Mouse (Mus musculus) layer of hippocampus, adult 2 months (tissue): ENCODE measurements around the gene Adamtsl5. TPM values are rescaled to one million over a fixed set of nuclear protein-coding genes. Genes with fewer than 3 reads are reported as not detected.

Experiments used
- DNase-seq, 2 experiments: peaks; one replicate each; pipeline ENCODE4 v3.0.0; 2022; ENCODE audit warnings: low spot score in 2 of 2
- H3K27ac ChIP-seq: fragments of 200-600 bp; 2 replicates; pipeline ENCODE4 v1.8.1; 2022
- H3K4me3 ChIP-seq: fragments of 200-600 bp; 2 replicates; pipeline ENCODE4 v1.8.1; 2022; ENCODE audit warnings: mild to moderate bottlenecking
- CTCF ChIP-seq: fragments of 200-600 bp; conservative IDR thresholded peaks from 2 replicates; pipeline ENCODE4 v1.8.1; 2022; ENCODE audit warnings: antibody characterized with exemption, mild to moderate bottlenecking, moderate library complexity
- total RNA-seq, 2 experiments: library from RNA; stranded (reverse); gene quantifications; 2 replicates each; pipeline ENCODE4 v1.2.3; 2021

The Adamtsl5 gene
- total RNA-seq, 2 experiments from 2014 or later, result 4.7 to 7.2 TPM

DNA sequence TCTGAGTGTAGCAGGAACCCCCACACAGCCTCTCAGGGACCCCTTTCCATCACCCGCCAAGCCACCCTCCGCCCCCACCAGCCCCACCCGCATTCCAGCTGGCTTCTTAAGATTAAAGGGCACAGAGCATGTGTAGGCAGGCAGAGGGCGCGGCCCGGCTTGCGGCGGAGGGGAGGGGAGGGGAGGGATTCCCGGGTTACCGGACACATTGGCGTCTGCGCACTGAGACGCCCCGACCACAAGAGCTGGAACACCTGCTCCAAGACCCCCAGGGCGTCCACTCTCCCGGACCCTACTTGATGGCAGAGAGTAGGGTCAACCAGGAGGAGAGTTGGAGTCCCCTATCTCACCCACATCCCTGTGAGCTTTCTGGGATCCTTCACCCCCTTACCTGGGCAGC is 3.1 kb downstream of the Adamtsl5 start:
- Histone ChIP-seq H3K27ac (peak overlapping the region; percentile 82), H3K4me3 (no peak overlapping the region)
- TF ChIP-seq CTCF, result no peak
- DNase-seq, result no peak

DNA sequence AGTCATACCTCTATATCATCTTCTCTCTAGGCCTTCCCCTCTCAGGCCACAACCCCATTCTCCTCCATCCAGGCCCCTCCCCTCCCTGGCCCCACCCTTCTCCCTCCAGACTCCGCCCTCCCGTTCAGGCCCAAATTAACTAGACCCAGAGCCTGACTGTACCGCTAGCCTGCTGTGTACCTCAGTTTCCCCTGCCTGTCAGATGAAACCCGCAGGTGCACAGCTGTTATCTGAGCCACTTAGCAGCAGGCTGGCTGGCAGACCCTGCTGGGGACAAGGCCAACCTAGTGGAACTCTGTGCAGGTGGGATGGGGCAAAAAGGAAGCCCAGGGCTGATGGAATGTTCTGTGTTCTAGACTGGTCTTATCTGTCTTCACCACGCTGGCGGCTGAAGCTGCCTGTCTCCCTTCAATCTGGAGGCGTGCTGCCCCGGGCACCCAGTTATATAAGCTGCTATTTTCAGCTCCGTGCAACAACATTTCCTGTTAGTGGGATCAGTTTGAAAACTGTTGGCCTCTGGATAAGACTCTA is 4.0 kb downstream of the Adamtsl5 start:
- Histone ChIP-seq H3K4me3 (peak overlapping the region; percentile 44), H3K27ac (peak overlapping the region; percentile 82)
- TF ChIP-seq CTCF, result no peak
- DNase-seq, result peak in 1 of 2 experiments; percentile 42

DNA sequence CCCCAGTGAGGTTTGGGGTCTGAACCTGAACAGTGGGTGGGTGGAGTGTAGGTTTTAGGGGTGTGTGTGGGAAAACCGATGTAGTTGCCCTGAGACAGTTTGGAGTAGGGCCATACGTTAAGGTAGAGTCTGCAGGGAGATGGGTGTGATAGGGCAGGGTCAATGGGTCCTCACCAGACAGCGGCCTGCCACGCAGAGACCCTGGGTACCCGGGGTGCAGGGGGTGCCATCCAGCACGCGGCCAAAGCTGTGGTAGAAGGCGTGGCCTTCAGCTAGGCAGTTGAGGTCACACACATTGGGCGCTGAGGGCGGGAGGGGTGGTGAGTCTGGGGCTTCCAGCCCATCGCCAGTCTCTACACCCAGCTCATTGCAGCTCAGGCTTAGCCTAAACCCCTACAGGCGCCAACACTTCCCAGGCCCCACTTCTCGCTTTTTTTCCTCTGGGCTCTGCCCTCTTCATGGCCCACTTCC is 4.8 kb downstream of the Adamtsl5 start:
- DNase-seq, result no peak
- Histone ChIP-seq H3K27ac (peak overlapping the region; percentile 82), H3K4me3 (peak overlapping the region; percentile 44)
- TF ChIP-seq CTCF, result no peak

DNA sequence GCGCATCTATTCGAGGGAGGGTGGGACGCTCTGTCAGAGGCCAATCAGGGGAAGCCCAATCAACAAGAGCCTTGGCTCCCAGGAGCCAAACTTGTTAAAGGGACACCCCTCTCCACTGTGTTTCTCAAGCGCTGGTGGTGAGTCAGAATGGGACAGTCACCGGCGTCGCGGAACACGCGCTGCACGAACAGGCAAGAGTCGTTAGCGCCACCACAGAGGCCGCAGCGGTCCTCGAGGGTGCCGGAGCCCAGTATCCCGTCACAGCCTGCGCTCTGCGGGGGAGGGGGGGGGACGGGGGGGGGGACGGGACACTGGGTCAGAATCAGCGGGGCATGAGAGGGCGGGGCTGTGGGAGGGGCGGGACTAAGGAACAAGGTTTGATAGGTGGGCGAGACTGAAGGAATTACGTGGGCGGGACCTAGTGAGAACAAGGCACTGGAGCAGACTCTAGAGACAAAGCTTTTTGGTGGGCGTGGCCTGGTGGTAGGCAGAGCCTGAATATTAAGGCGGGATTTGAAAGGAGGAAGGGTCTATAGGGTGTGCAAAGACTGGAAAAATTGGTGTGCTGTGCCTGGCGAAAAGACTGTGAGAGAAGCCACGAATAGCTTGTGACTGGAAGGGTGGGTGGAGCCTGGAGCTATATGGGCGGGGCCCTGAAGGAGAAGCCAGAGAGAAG is 5.3 kb downstream of the Adamtsl5 start:
- Histone ChIP-seq H3K4me3 (peak overlapping the region; percentile 44), H3K27ac (peak overlapping the region; percentile 82)
- DNase-seq, result peak in 1 of 2 experiments; percentile 48
- no peak for TF ChIP-seq CTCF

DNA sequence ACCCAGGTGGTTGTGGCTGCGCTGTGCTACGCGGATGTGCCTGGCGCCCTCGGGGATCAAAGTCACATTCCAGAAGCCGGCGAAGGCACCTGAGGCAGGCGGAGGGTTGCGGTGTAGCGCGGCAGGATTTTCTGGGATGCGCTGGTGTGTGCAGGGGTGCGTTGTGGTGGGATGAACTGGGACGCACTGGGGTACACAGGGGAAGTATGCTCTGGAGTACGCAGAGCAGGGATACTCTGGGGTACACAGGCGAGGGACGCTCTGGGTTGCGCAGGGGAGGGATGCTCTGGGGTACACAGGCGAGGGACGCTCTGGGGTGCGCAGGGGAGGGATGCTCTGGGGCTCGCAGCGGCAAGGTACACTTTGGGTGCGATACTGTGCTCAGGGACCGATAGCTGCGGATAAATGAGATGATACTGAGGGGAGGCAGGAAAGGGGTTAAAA is 5.9 kb downstream of the Adamtsl5 start:
- DNase-seq, result no peak
- TF ChIP-seq CTCF, result no peak
- Histone ChIP-seq H3K4me3 (peak overlapping the region; percentile 44; the same call in 1 of the 2 replicates), H3K27ac (no peak overlapping the region)

DNA sequence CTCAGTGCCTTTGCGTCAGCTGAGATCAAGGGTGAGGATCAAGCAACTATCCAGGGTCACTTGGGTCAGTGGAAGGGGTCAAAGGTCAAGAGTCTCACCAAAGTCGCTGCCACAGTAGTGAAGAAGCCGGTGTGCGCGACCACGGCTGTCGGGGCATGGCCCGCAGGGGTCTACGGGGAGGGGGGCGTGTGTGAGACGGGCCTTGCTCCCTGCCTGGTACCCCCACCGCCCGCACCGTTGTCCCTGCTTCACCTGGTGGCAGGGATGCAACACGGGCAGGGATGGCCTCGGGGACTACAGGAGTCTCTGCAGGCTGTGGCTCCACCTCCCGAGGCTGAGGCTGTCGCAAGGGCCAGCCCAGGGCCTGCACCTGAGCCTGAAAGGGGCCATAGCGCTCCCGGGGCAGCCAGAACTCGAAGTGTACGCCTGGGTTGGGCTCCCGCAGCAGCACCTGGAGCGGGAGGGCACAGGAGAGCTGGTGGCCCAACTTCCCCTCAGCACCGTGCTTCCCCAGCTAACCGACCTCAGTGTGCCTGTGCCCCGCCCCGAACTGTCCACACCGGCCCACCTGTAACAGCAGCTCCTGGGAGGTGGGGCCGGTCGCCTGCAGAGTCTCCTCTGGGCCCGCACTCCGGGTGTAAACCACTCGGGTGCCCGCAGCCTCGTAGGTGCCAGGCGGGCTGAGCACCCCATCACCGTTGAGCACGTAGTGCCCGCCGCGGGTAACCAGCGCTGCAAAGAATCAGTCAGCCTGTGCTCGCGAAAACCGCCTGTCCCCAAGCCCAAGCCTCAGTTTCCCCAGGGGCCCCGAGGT is 6.5 kb downstream of the Adamtsl5 start:
- H3K4me3 ChIP-seq, result peak overlapping the region; percentile 44; the same call in 1 of the 2 replicates

DNA sequence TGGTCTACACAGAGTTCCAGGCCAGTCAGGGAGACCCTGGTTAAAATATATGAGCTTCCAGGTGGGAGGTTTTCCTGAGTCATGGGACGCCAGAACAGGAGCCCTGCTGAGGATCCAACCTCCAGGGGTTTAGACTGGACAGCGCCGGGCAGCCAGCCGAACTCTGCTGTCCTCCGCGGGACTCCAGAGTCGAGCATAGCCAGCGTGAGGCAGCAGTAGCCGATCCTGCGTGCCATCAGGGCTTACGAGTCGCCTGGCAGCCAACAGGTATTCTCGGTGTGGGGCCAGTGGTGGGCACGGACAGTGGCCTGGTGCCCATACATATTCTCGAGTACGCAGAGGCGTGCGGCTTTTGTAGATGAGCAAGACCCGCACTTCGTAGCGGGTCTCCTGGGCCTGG is 7.2 kb downstream of the Adamtsl5 start:
- TF ChIP-seq CTCF, result no peak
- Histone ChIP-seq H3K4me3 (no peak overlapping the region), H3K27ac (no peak overlapping the region)
- DNase-seq, result no peak

More for the DNA sequence above, 6.5 kb downstream of the Adamtsl5 start:
- no peak overlapping the region for H3K27ac ChIP-seq
- DNase-seq, result no peak
- TF ChIP-seq CTCF, result no peak

DNA sequence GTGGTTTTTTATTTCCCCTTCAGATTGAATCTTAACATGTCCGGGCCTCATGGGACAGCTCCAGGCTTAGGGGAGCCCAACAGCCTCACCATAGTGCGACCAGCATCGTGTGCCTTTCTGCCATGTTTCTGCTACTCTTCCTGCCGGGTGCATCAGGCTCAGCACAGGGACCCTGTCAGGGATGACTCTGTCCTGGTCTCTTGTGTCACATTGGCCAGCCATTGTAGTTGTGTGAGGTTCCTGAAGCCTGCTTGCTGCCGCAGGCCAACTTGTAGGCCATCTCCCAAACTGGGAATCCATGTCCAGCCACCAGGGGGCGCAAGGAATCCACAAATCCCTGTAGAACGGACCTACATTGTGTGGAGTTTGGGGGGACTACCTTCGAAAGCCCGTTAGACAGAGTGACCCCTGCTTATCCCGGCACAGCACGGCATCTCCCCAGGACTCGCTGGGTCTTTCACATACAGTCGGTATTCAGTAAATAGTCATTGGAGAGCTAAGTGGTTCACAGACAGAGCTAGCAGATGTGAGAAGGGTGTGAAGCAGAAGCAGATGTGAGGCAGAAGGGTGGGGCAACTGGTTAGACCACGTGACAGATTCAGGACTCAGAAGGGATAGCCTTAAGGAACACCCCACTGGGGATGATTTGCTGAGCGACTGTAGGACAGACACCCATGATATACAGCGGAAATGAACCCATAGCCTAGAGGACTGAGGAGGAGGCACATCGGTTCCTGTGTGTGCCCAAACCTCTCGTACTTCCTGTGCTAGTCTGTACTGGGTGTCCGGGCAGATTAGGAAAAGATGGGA is 8.1 kb downstream of the Adamtsl5 start:
- TF ChIP-seq CTCF, result peak; percentile 94
- DNase-seq, result peak; percentile 76 to 90
- Histone ChIP-seq H3K27ac (no peak overlapping the region), H3K4me3 (no peak overlapping the region)

DNA sequence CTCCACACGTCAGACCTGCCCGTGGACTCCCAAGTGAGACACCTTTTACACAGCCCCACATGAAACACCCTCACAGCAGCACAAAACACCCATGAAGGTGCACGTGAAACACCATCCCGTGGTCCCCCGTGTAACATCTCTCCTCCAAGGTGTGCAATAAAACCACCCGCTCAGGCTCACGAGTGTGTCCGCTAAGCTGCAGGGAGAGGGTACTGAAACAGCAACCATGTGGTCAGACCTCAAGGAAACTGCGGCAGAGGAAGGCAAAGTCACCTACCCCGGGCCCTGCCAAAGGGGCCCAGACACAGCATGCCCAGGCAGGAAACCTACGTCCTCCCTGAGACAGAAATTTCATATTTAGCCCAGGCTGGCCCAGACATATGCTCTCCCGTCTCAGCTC is 11.9 kb downstream of the Adamtsl5 start:
- no peak for DNase-seq
- no peak overlapping the region for H3K27ac ChIP-seq
- no peak overlapping the region for H3K4me3 ChIP-seq
- TF ChIP-seq CTCF, result no peak

DNA sequence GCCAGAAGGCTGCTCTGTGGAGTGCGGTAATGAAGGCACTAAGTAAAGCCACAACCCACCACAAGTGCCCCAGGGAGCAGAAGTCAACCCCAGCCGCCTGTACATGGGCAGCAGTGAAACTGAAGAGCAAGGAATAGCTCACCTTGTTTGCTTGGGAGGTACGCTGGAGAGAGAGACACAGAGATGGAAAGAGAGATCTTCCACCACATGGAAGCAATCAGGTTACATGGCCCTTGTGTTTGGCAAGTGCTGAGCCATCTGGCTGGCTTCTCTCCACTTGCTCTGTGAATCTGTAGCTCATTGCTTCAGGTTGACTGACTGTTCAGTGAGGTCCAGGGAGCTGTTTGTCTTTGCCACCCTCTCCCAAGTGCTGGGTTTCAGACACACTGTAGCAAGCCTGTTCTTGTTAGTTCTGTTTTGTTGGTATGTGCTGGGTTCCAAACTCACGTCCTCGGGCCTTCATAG is 15.7 kb downstream of the Adamtsl5 start:
- no peak for DNase-seq
- no peak for TF ChIP-seq CTCF
- H3K4me3 ChIP-seq, result no peak overlapping the region
- H3K27ac ChIP-seq, result no peak overlapping the region

DNA sequence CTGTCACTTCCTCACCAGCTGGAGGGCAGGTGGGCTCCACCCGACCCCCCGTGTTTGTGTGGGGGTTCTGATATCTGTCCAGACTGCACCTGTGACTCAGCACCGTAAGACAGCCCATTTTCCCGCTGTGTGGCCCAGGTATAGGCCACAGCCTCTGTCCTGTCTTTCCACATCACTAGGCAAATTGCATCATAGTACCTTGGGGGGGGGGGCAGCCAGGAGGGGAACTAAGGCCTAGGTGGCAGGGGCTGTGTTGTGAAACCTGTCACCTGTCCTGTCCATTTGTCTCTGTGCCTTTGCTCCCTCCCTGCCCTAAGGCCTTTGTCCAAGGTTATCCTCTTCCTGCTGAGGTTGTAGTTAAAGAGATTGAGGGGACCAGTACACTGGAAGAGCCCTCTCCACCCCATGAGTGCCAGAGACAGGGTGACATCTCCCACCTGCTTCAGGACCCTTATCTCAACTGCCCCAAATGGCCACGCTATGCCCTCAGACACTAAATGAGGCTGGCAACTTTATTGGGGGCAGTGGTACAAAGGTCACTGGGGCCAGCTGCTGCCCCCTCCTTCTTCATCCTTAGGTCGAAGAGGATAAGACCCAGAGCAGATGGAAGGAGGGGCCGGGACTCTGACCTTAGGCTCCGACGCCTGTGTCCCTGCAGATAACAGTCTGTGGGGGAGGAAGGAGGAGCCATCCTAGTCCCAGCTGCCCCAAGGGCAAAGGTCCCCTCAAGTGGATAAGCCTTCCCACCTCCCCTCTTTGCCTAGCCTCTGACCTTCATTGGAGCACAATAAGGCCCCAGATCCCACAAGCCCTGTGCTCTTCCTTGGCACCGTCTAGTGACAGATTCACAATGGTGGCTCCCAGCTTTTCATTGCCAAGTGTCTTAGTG is 16.3 kb downstream of the Adamtsl5 start:
- Histone ChIP-seq H3K4me3 (no peak overlapping the region), H3K27ac (no peak overlapping the region)
- no peak for TF ChIP-seq CTCF
- DNase-seq, result no peak

DNA sequence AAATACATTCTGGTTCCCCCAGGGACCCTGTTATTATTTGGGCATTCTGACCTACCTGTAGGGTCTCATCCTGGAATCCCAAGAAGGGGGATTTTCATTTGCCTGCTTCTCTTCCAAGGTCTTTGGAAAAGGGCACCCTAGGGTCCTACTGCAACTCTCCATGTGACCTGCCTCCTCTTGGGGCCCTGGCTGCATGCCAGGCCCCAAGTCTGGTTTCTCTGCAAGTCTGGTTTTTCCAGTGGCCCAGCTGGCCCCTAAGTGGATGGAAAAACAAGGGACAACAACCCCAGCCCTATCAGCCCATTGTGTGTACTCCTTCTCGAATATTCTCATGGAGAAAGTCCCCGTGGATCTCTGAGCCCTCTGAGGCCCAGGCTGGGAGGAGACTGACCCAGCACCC is 17.3 kb downstream of the Adamtsl5 start:
- H3K27ac ChIP-seq, result no peak overlapping the region
- no peak for DNase-seq
- no peak overlapping the region for H3K4me3 ChIP-seq
- TF ChIP-seq CTCF, result no peak
